Mouse (Mus musculus) Muller cell, postnatal 12 days (primary cell): ENCODE results near the gene Arf1.

ENCODE experiments used
- DNase-seq: peaks from one replicate; pipeline ENCODE4 v3.0.0-alpha.2; 2015; ENCODE audit errors: inconsistent ontology term

The Arf1 gene

GRCm38 (mm10) chr11:59192059-59192386 lies 36.0 kb downstream of the Arf1 start, which contains the start of gene Guk1:
TSS of gene Guk1 (minus strand) at chr11:59192212.
- DNase-seq, result no peak

- DNase-seq, result peak; percentile 92
Observed at GRCm38 (mm10) chr11:59191231-59192058, 36.6 kb downstream of the Arf1 start.

DNA sequence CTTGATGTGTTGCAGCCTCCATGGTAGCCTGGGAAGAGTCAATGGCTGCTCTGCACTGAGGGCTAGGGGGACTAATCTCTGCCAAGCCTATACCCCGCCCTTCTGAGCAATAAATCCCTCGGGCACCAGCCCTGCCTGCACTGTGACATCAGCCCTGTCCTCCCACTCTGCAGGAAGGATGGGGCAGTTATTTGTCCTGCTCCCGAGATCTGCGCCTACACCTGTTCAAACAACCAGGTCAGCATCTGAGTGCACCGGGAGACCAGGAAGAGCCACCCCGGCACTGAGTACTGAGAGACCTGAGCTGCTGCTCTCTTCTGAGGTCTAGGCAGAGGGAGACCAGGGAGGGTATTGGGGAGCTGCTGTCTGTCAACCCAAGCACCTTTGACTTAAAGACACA lies 40.4 kb downstream of the Arf1 start:
- no peak for DNase-seq

DNA sequence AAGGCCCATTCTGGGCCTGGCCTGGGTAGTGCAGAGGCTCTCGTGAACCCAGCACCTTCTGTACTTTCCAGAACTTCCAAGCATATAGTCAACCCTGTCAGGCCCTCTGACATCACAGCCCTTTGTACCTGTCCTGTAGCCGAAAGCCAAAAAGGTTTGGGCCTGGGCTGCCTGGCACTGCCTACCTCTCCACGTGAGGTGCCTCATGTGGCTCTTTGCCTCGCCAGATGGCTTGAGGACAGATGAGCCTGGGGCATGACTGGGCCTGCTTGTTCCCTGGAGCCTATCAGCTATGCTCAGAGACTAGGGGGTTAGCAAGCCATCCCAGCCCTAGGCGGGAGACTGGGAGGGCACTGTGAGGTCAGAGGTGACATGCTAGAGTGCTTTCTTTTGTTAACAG lies 42.6 kb downstream of the Arf1 start:
- no peak for DNase-seq

GRCm38 (mm10) chr11:59183821-59184220 lies 44.2 kb downstream of the Arf1 start:
- DNase-seq, result peak; percentile 66

GRCm38 (mm10) chr11:59182864-59183331 lies 45.2 kb downstream of the Arf1 start, which contains the start of gene Gjc2:
TSS of gene Gjc2 (minus strand) at chr11:59183213.
- peak; percentile 83 for DNase-seq

GRCm38 (mm10) chr11:59176921-59177320 lies 51.1 kb downstream of the Arf1 start:
- DNase-seq, result no peak

GRCm38 (mm10) chr11:59176475-59176874 lies 51.6 kb downstream of the Arf1 start:
- no peak for DNase-seq

DNA sequence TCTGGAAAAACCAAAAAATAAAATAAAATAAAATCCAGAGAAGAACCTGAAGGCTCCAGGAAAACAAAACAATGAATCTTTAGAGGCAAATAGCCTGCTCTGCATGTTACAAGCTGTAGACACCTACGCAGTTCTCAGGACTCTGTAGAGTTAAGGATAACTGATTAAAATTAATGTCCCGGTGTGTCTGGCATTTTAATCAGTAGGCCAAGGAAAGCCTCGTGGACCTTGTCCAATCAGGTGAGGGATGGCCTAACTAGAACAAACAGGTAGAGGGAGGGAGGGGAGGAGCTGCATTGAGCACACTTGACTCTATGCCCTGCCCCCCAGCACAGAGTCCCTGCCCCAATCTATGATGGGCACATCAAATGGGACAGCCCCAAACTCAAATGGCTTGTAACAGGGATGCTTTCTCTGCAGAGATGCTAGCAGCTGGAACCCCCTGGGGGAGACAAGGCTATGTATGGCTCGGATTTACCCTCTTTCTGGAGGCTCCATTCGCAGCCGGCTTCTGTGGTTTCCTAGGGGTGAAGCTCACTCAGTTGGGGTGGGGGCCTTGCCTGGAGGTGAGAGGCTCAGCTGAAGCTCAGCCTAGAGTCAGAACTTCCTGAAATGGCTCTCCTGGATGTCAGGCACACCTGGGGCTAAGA lies 53.8 kb downstream of the Arf1 start:
- no peak for DNase-seq

GRCm38 (mm10) chr11:59170549-59170948 lies 57.5 kb downstream of the Arf1 start:
- DNase-seq, result no peak

DNA sequence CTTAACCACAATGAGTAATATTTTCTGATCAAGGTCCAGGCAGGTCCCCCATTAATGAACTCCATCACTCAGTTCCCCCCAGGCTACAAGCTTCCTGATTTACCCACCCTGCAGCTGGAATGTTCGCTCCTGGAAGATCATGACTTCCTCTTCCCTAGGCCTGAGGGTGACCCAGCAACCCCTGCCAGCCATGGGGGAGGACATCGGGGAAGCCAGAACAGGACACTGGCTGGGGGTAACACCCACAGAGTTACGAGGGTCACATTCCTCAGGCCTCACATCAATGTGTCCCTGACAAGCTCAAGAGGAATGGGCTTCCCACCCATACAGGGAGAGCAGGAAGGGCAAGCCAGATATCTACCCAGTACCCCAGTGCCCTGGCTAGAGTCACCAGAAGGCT lies 58.3 kb downstream of the Arf1 start:
- DNase-seq, result no peak

DNA sequence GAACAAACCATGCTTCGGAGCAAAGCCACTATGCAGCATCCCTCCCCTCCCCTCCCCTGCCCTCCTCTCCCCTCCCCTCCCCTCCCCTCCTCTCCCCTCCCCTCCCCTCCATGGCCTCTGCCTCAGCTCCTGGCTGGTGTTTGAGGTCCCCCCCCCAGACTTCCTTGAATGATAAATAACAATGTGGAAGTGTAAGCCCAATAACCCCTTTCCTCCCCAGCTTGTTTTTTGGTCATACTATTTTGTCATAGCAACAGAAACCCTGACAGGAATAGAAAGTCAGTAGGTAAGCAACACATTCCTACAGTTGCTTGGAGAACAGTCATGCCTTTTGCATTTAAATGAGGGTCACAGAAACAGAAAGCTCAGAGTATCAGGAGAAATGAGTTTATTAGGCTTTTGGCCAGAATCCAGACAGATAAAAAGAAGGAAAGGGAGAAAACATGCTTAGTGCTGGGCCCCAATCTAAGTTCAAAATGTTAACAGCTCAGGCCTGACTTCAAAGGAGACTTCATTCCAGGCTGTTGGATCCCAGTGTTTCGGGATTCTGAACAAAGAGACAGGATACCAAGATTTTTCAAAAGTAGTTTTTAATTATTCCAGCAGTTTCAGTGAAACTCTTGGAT lies 62.3 kb downstream of the Arf1 start:
- peak; percentile 43 for DNase-seq

GRCm38 (mm10) chr11:59164384-59164783 lies 63.7 kb downstream of the Arf1 start:
- no peak for DNase-seq

GRCm38 (mm10) chr11:59163255-59164236 lies 64.5 kb downstream of the Arf1 start, which contains the start of gene Iba57:
TSS of gene Iba57 (minus strand) at chr11:59163739.
- peak; percentile 99 for DNase-seq

DNA sequence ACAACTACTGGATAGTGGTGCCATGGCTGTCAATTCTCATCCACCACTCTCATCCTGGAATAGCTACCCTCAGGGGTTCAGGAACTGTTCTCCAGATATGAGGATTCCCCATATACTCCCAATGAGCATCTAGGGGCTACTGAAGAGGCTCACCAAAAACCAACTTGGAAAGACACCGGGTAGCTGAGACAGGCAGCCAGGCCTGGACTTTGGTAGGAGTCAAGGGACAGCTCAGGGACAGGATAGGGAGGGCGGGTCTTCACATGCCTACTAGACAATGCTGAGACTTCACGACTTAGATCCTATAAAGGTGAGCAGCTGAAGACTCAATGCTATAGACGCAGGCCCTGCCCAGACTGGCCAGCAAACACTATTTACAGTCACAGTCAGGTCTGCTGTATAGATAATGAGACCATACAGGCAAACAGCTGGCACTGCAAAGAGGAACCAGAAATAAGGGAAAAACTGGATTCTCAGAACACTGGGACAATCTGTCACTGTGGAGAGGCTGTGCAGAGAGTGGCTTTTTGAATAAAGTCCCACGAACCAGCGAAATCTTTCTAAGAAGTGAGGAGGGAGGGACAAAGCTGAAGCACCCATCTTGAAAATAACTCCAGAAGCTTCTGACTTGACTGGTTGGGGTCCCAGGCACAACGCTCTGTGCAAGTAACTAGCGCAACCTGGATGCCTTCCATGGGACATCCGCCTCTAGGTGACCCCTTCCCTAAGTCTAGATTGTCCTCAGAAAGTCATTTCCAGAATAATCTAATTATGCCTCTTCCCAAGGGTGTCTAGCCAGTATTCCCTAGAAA lies 65.4 kb downstream of the Arf1 start:
- DNase-seq, result no peak
